Mouse (Mus musculus): Measurements from ENCODE around the gene Dysf.

Gene Dysf

DNA sequence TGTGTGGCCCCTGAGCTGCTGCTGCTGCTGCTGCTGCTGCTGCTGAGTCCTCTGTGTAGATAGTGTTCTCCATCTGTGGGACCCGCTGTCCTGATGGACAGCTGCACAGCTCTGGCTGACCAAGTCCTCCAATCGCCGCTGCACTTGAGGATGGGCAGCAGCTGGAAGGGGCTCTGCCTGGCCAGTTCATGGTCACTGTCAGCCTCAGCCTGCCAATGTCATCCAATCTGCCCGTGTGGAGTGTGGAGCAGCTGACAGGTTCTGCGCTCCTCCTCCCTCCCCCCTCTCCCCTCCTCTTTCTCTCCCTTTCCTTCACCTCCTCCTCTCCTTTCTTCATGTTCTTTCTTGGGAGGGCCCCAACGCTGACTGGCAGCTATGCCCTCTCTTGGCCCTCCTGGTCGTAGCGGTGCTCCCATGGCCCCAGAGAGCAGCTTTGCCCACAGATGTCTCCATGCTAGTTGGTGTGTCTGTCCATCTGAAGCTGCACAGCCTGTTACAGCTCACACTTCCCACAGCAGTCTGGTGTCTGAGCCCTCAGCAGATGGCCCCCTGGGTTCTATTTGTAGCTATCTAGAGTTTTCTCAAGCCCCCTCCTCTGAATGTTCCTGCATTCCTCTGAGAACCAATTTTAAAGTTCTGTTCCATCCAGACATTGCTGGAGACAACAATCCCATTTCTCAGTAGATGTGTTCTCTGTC, 223.8 kb downstream of the Dysf start:
- peak; percentile 69 to 89 for DNase-seq (ENCODE audit: low spot score in 2 of 2)

DNA sequence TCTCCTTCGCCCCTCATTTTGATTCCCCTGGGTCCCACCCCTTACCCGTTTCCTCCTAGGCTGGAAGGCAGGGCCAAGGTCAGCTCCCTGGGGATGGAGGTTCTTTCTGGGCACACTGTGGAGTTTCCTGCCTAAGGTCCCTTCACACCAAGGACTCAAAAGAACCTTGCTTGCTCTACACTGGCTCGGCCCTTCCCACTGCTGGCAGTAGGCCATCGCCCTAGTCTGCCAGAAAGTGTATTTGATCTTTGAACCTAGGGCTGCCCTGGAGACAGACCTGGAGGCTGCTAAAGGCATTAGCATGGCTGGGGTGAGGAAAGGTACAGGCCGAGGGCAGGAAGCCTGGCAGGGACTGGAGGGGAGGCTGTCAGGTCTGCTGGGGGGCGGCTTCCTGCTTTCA, 225.4 kb downstream of the Dysf start:
- no peak for DNase-seq (ENCODE audit: low spot score in 2 of 2)

- no peak for DNase-seq (ENCODE audit: low spot score in 2 of 2)
Measured at GRCm38 (mm10) chr6:84235365-84235764, 227.0 kb downstream of the Dysf start.

- DNase-seq (ENCODE audit: low spot score in 2 of 2) = no peak
Measured at GRCm38 (mm10) chr6:84243385-84243784, 235.0 kb downstream of the Dysf start.

- no peak for DNase-seq (ENCODE audit: low spot score in 2 of 2)
Measured at GRCm38 (mm10) chr6:84246101-84246760, 237.8 kb downstream of the Dysf start.

- no peak for DNase-seq (ENCODE audit: low spot score in 2 of 2)
Measured at GRCm38 (mm10) chr6:84246979-84247378, 238.6 kb downstream of the Dysf start.

Data from right cerebral cortex, postnatal 10 days (tissue).